Mouse (Mus musculus): Measurements from ENCODE around the gene Swi5.
"Not testable (repeated sequence)": the region's sequence is repeated elsewhere in the genome, so short reads cannot be mapped to it uniquely, and the experiment has no call there.

Swi5 gene

GRCm38 (mm10) chr2:32311443-32312317 is 23.8 kb upstream of the Swi5 start:
- DNase-seq (ENCODE audit: low read depth, low spot score), result no peak

GRCm38 (mm10) chr2:32310096-32310845 is 22.4 kb upstream of the Swi5 start:
- no peak for DNase-seq (ENCODE audit: low read depth, low spot score)

- no peak for DNase-seq (ENCODE audit: low read depth, low spot score)
Measured at GRCm38 (mm10) chr2:32308870-32309568, 21.1 kb upstream of the Swi5 start.

GRCm38 (mm10) chr2:32307941-32308760 is 20.3 kb upstream of the Swi5 start:
- no peak for DNase-seq (ENCODE audit: low read depth, low spot score)

- no peak for DNase-seq (ENCODE audit: low read depth, low spot score)
Measured at GRCm38 (mm10) chr2:32307247-32307798, 19.4 kb upstream of the Swi5 start.

- no peak for DNase-seq (ENCODE audit: low read depth, low spot score)
Measured at GRCm38 (mm10) chr2:32306176-32306575, 18.3 kb upstream of the Swi5 start.

- DNase-seq (ENCODE audit: low read depth, low spot score), result no peak
Measured at GRCm38 (mm10) chr2:32305668-32306067, 17.8 kb upstream of the Swi5 start.

GRCm38 (mm10) chr2:32304145-32304832 is 16.4 kb upstream of the Swi5 start:
- no peak for DNase-seq (ENCODE audit: low read depth, low spot score)

GRCm38 (mm10) chr2:32302952-32303351 is 15.1 kb upstream of the Swi5 start:
- no peak for DNase-seq (ENCODE audit: low read depth, low spot score)

GRCm38 (mm10) chr2:32299469-32299868 is 11.6 kb upstream of the Swi5 start:
- DNase-seq (ENCODE audit: low read depth, low spot score), result no peak

GRCm38 (mm10) chr2:32295842-32296241 is 8.0 kb upstream of the Swi5 start:
- DNase-seq (ENCODE audit: low read depth, low spot score), result not testable (repeated sequence)

- no peak for DNase-seq (ENCODE audit: low read depth, low spot score)
Measured at GRCm38 (mm10) chr2:32295285-32295684, 7.4 kb upstream of the Swi5 start.

GRCm38 (mm10) chr2:32294348-32294747 is 6.5 kb upstream of the Swi5 start:
- DNase-seq (ENCODE audit: low read depth, low spot score), result peak; percentile 89

GRCm38 (mm10) chr2:32289578-32289977 is 1.7 kb upstream of the Swi5 start:
- no peak for DNase-seq (ENCODE audit: low read depth, low spot score)

- DNase-seq (ENCODE audit: low read depth, low spot score), result no peak
Measured at GRCm38 (mm10) chr2:32288371-32288931, 576 bp upstream of the Swi5 start.

GRCm38 (mm10) chr2:32287334-32287840 is 488 bp downstream of the Swi5 start, which contains the start of gene Golga2:
Gene Golga2, plus strand, starts transcription at chr2:32287384.
- DNase-seq (ENCODE audit: low read depth, low spot score), result no peak

- DNase-seq (ENCODE audit: low read depth, low spot score), result no peak
Measured at GRCm38 (mm10) chr2:32283986-32284385, 3.9 kb downstream of the Swi5 start.

- DNase-seq (ENCODE audit: low read depth, low spot score), result peak; percentile 67
Measured at GRCm38 (mm10) chr2:32282727-32283126, 5.1 kb downstream of the Swi5 start.

GRCm38 (mm10) chr2:32282289-32282688 is 5.6 kb downstream of the Swi5 start:
- DNase-seq (ENCODE audit: low read depth, low spot score), result no peak

GRCm38 (mm10) chr2:32275823-32276222 is 12.1 kb downstream of the Swi5 start:
- no peak for DNase-seq (ENCODE audit: low read depth, low spot score)

Data from skeletal muscle tissue, adult 2 months (tissue).